Mouse (Mus musculus) midbrain, embryonic 10.5 days (tissue): Measurements from ENCODE around the gene Epha2. TPM values are rescaled to one million over a fixed set of nuclear protein-coding genes. Genes with fewer than 3 reads are reported as not detected.

Experiments used
- DNase-seq: peaks from one replicate; pipeline ENCODE4 v3.0.0-alpha.2; 2017; ENCODE audit warnings: low spot score
- H3K27ac ChIP-seq: fragments of 300-500 bp; sonication (generic); replicated peaks from 2 replicates; pipeline ENCODE4 v1.5.1; 2016; ENCODE audit warnings: mild to moderate bottlenecking
- H3K27me3 ChIP-seq: fragments of 300-500 bp; sonication (generic); 2 replicates; pipeline ENCODE4 v1.6.1; 2016; ENCODE audit warnings: low read depth, mild to moderate bottlenecking; ENCODE audit not compliant: poor library complexity, severe bottlenecking
- H3K36me3 ChIP-seq: fragments of 300-500 bp; sonication (generic); 2 replicates; pipeline ENCODE4 v1.6.1; 2016; ENCODE audit warnings: mild to moderate bottlenecking, moderate library complexity
- H3K4me1 ChIP-seq: fragments of 300-500 bp; sonication (generic); 2 replicates; pipeline ENCODE4 v1.6.1; 2016
- H3K4me3 ChIP-seq: fragments of 300-500 bp; sonication (generic); 2 replicates; pipeline ENCODE4 v1.5.1; 2016; ENCODE audit warnings: mild to moderate bottlenecking, moderate library complexity
- H3K9me3 ChIP-seq: fragments of 300-500 bp; sonication (generic); replicated peaks from 2 replicates; pipeline ENCODE4 v1.6.1; 2016; ENCODE audit warnings: mild to moderate bottlenecking
- WGBS: fragments of 180-500 bp; shearing (Covaris S2); methylation state at CpG from one replicate; pipeline ENCODE4 v1.1.7; 2016; 5-methylcytosine and 5-hydroxymethylcytosine counted together
- polyA plus RNA-seq: library from polyadenylated mRNA; unstranded; fragments of >200 nt; fragmentation: Nextera tagmentation; extraction: Ambion mirVana; gene quantifications from 2 replicates; pipeline ENCODE4 v1.2.1, GENCODE M21; 2016

Epha2 gene
- polyA plus RNA-seq, 1 experiment from 2014 or later: 3.6 TPM

GRCm38 (mm10) chr4:141325636-141326035 lies 24.6 kb downstream of the Epha2 start:
- no peak overlapping the region for H3K4me3 ChIP-seq
- H3K27ac ChIP-seq: peak overlapping the region; percentile 49; the same call in 1 of the 2 replicates
- H3K4me1 ChIP-seq: peaks cover 31% of the 10 kb centered on the region
- H3K36me3 ChIP-seq: peaks cover 84% of the 10 kb centered on the region
- 78% methylated on average over 15 of the region's 15 CpGs for WGBS
- no peaks in the 10 kb centered on the region for H3K9me3 ChIP-seq
- DNase-seq: no peak
- H3K27me3 ChIP-seq: no peaks in the 10 kb centered on the region

GRCm38 (mm10) chr4:141327075-141327474 lies 26.0 kb downstream of the Epha2 start:
- no peak for DNase-seq
- Histone ChIP-seq H3K27ac (no peak overlapping the region), H3K27me3 (no peaks in the 10 kb centered on the region), H3K9me3 (no peaks in the 10 kb centered on the region), H3K36me3 (peaks cover 70% of the 10 kb centered on the region), H3K4me3 (no peak overlapping the region), H3K4me1 (peaks cover 31% of the 10 kb centered on the region)
- 81% methylated on average over 4 of the region's 4 CpGs for whole genome bisulfite sequencing

- Histone ChIP-seq H3K4me1 (peaks cover 35% of the 10 kb centered on the region), H3K4me3 (no peak overlapping the region)
- WGBS: 92% methylated on average over 9 of the region's 9 CpGs
Observed at GRCm38 (mm10) chr4:141328742-141329141, 27.7 kb downstream of the Epha2 start.

GRCm38 (mm10) chr4:141329968-141330367 lies 28.9 kb downstream of the Epha2 start:
- 74% methylated on average over 12 of the region's 12 CpGs for WGBS
- H3K27ac ChIP-seq: 0 out of 2 replicates have a peak overlapping the region, but pooled peaks have one; percentile 23

More at GRCm38 (mm10) chr4:141328742-141329141, 27.7 kb downstream of the Epha2 start:
- DNase-seq: no peak
- no peaks in the 10 kb centered on the region for H3K9me3 ChIP-seq
- H3K36me3 ChIP-seq: peaks cover 53% of the 10 kb centered on the region
- H3K27me3 ChIP-seq: no peaks in the 10 kb centered on the region
- H3K27ac ChIP-seq: 0 out of 2 replicates have a peak overlapping the region, but pooled peaks have one; percentile 23

GRCm38 (mm10) chr4:141331446-141331845 lies 30.4 kb downstream of the Epha2 start:
- Histone ChIP-seq H3K27me3 (no peaks in the 10 kb centered on the region), H3K4me1 (peaks cover 48% of the 10 kb centered on the region), H3K9me3 (no peaks in the 10 kb centered on the region), H3K27ac (no peak overlapping the region), H3K36me3 (peaks cover 28% of the 10 kb centered on the region), H3K4me3 (no peak overlapping the region)
- WGBS: 97% methylated on average over 2 of the region's 2 CpGs
- no peak for DNase-seq

More at GRCm38 (mm10) chr4:141329968-141330367, 28.9 kb downstream of the Epha2 start:
- DNase-seq: no peak
- Histone ChIP-seq H3K36me3 (peaks cover 41% of the 10 kb centered on the region), H3K4me3 (no peak overlapping the region), H3K4me1 (peaks cover 44% of the 10 kb centered on the region), H3K27me3 (no peaks in the 10 kb centered on the region), H3K9me3 (no peaks in the 10 kb centered on the region)

- no peak overlapping the region for H3K4me3 ChIP-seq
- no peaks in the 10 kb centered on the region for H3K9me3 ChIP-seq
- peaks cover 19% of the 10 kb centered on the region for H3K36me3 ChIP-seq
- no peak for DNase-seq
- no peaks in the 10 kb centered on the region for H3K27me3 ChIP-seq
- no peak overlapping the region for H3K27ac ChIP-seq
- peaks cover 47% of the 10 kb centered on the region for H3K4me1 ChIP-seq
- 90% methylated on average over 7 of the region's 7 CpGs for WGBS
Observed at GRCm38 (mm10) chr4:141332258-141332657, 31.2 kb downstream of the Epha2 start.

- DNase-seq: no peak
- Histone ChIP-seq H3K4me1 (peaks cover 68% of the 10 kb centered on the region), H3K4me3 (peak overlapping the region; percentile 23), H3K27ac (peak overlapping the region; percentile 92), H3K27me3 (peaks cover 10% of the 10 kb centered on the region; the same call in 1 of the 2 replicates), H3K36me3 (no peaks in the 10 kb centered on the region), H3K9me3 (no peaks in the 10 kb centered on the region)
- 44% methylated on average over 5 of the region's 5 CpGs for WGBS
Observed at GRCm38 (mm10) chr4:141334695-141335094, 33.7 kb downstream of the Epha2 start.

GRCm38 (mm10) chr4:141335263-141335796 lies 34.3 kb downstream of the Epha2 start:
- Histone ChIP-seq H3K9me3 (no peaks in the 10 kb centered on the region), H3K4me3 (peak overlapping the region; percentile 26), H3K27ac (peak overlapping the region; percentile 92), H3K27me3 (peaks cover 16% of the 10 kb centered on the region), H3K36me3 (no peaks in the 10 kb centered on the region), H3K4me1 (peaks cover 73% of the 10 kb centered on the region)
- WGBS: 7% methylated on average over 3 of the region's 3 CpGs
- peak; percentile 89 for DNase-seq

- peak overlapping the region; percentile 92 for H3K27ac ChIP-seq
- peaks cover 81% of the 10 kb centered on the region for H3K4me1 ChIP-seq
- WGBS: 62% methylated on average over 6 of the region's 6 CpGs
- no peak overlapping the region for H3K4me3 ChIP-seq
- no peaks in the 10 kb centered on the region for H3K36me3 ChIP-seq
- H3K9me3 ChIP-seq: no peaks in the 10 kb centered on the region
- peaks cover 24% of the 10 kb centered on the region for H3K27me3 ChIP-seq
- no peak for DNase-seq
Observed at GRCm38 (mm10) chr4:141336196-141336595, 35.2 kb downstream of the Epha2 start.

- WGBS: 42% methylated on average over 6 of the region's 6 CpGs
- Histone ChIP-seq H3K9me3 (no peaks in the 10 kb centered on the region), H3K36me3 (no peaks in the 10 kb centered on the region), H3K4me3 (peak overlapping the region; percentile 23), H3K27me3 (peaks cover 28% of the 10 kb centered on the region), H3K4me1 (peaks cover 86% of the 10 kb centered on the region), H3K27ac (peak overlapping the region; percentile 81)
- DNase-seq: peak; percentile 35
Observed at GRCm38 (mm10) chr4:141337986-141338385, 36.9 kb downstream of the Epha2 start.

GRCm38 (mm10) chr4:141338853-141339252 lies 37.8 kb downstream of the Epha2 start:
- Histone ChIP-seq H3K27ac (peak overlapping the region; percentile 81), H3K4me3 (no peak overlapping the region), H3K4me1 (peaks cover 78% of the 10 kb centered on the region), H3K9me3 (no peaks in the 10 kb centered on the region), H3K27me3 (peaks cover 28% of the 10 kb centered on the region), H3K36me3 (no peaks in the 10 kb centered on the region)
- 0% methylated on average over 1 of the region's 1 CpGs for WGBS
- DNase-seq: peak; percentile 47

GRCm38 (mm10) chr4:141341477-141341876 lies 40.4 kb downstream of the Epha2 start:
- Histone ChIP-seq H3K9me3 (no peaks in the 10 kb centered on the region), H3K27me3 (peaks cover 28% of the 10 kb centered on the region), H3K27ac (0 out of 2 replicates have a peak overlapping the region, but pooled peaks have one; percentile 81), H3K4me3 (no peak overlapping the region), H3K4me1 (peaks cover 51% of the 10 kb centered on the region), H3K36me3 (no peaks in the 10 kb centered on the region)
- no peak for DNase-seq
- 66% methylated on average over 7 of the region's 7 CpGs for WGBS

- H3K27me3 ChIP-seq: peaks cover 21% of the 10 kb centered on the region
- WGBS: 83% methylated on average over 7 of the region's 7 CpGs
- DNase-seq: no peak
Observed at GRCm38 (mm10) chr4:141343515-141343914, 42.5 kb downstream of the Epha2 start.

More at GRCm38 (mm10) chr4:141343515-141343914, 42.5 kb downstream of the Epha2 start:
- H3K36me3 ChIP-seq: no peaks in the 10 kb centered on the region
- H3K27ac ChIP-seq: 0 out of 2 replicates have a peak overlapping the region, but pooled peaks have one; percentile 43
- H3K9me3 ChIP-seq: no peaks in the 10 kb centered on the region
- H3K4me3 ChIP-seq: no peak overlapping the region
- peaks cover 47% of the 10 kb centered on the region for H3K4me1 ChIP-seq
